Comparison of ENCODE assay signal across 9 mouse cellular contexts in the genomic region with DNA sequence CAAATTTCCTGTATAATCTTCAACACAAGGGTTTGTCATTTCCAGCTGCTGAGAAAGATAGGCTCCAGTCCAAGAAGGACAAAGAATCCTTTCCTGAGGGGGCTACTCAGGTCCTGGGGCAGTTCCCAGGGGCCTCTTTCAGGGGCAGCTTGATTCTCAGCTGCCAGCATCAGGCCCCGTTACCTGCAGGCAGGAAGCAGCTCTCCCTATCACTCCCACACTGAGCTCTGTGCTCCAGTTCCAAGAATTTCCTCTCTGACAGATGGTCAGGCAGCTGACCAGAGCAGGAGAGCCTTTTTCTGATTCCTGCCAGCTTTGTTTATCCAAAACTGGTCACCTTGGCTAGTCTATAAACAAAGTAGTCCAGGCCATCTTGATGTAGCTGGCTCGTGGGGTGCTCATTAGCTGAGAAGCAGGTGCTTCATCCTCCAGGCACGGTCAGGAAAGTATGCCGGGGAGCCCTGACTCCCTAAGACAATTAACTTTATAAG.
DNase-seq lines count a peak whose midpoint lies in the region; ATAC-seq lines count a peak whose summit lies in the region.
"Had no signal": no experiment of that assay in that cellular context is flagged by ENCODE, and none has a peak within 500 bp of the region (broad histone marks: within the 10 kb centered on the region; RNA-seq: fewer than 3 reads in every experiment).

No protein-coding gene starts in this region.

- 48% methylated on average over 4 of the region's 4 CpGs for WGBS in forebrain, embryonic 14.5 days
- 60% methylated on average over 4 of the region's 4 CpGs for WGBS in forebrain, embryonic 15.5 days
- 57% methylated on average over 4 of the region's 4 CpGs for WGBS in heart, embryonic 16.5 days

- H3K9ac ChIP-seq in forebrain, embryonic 14.5 days (ENCODE audit: low read length), result no peak overlapping the region
- no peak overlapping the region for H3K9ac ChIP-seq in forebrain, embryonic 15.5 days (replicated peaks)
- H3K9ac ChIP-seq in heart, embryonic 16.5 days (ENCODE audit: low read length), result no peak overlapping the region
- H3K9ac ChIP-seq: embryonic facial prominence, embryonic 15.5 days had no signal

- H3K36me3 ChIP-seq in forebrain, embryonic 14.5 days (ENCODE audit: control insufficient read depth, insufficient read depth, low read length), result no peaks in the 10 kb centered on the region
- no peaks in the 10 kb centered on the region for H3K36me3 ChIP-seq in forebrain, embryonic 15.5 days
- H3K36me3 ChIP-seq in heart, embryonic 16.5 days (ENCODE audit: control insufficient read depth, insufficient read depth), result no peaks in the 10 kb centered on the region
- H3K36me3 ChIP-seq: embryonic facial prominence, embryonic 15.5 days had no signal

- ATAC-seq in forebrain, embryonic 14.5 days, result no peak
- no peak for ATAC-seq in forebrain, embryonic 15.5 days (replicated peaks)
- ATAC-seq in heart, embryonic 16.5 days (replicated peaks; ENCODE audit: extremely low read depth, insufficient read depth, low FRiP score), result peak; percentile 77

- no peak overlapping the region for H3K4me2 ChIP-seq in forebrain, embryonic 14.5 days (ENCODE audit: low read length)
- no peak overlapping the region for H3K4me2 ChIP-seq in forebrain, embryonic 15.5 days (replicated peaks)
- no peak overlapping the region for H3K4me2 ChIP-seq in heart, embryonic 16.5 days (ENCODE audit: low read depth, low read length)
- H3K4me2 ChIP-seq: embryonic facial prominence, embryonic 15.5 days had no signal

- H3K4me1 ChIP-seq in forebrain, embryonic 14.5 days (ENCODE audit: control insufficient read depth, insufficient read depth, low read length), result peaks cover 7% of the 10 kb centered on the region; the same call in 1 of the 2 replicates
- peaks cover 5% of the 10 kb centered on the region for H3K4me1 ChIP-seq in forebrain, embryonic 15.5 days
- H3K4me1 ChIP-seq in heart, embryonic 16.5 days (ENCODE audit: control insufficient read depth, insufficient read depth, low read length), result peaks cover 11% of the 10 kb centered on the region
- H3K4me1 ChIP-seq: embryonic facial prominence, embryonic 15.5 days had no signal

- H3K27ac ChIP-seq in forebrain, embryonic 14.5 days (ENCODE audit: low read depth, low read length), result no peak overlapping the region
- no peak overlapping the region for H3K27ac ChIP-seq in forebrain, embryonic 15.5 days (replicated peaks)
- H3K27ac ChIP-seq in heart, embryonic 16.5 days (ENCODE audit: low read length), result no peak overlapping the region
- H3K27ac ChIP-seq: embryonic facial prominence, embryonic 15.5 days had no signal

- no peaks in the 10 kb centered on the region for H3K9me3 ChIP-seq in forebrain, embryonic 14.5 days (replicated peaks; ENCODE audit: control insufficient read depth, low read length)
- H3K9me3 ChIP-seq in forebrain, embryonic 15.5 days, result no peaks in the 10 kb centered on the region
- H3K9me3 ChIP-seq in heart, embryonic 16.5 days (replicated peaks; ENCODE audit: control insufficient read depth, low read length), result no peaks in the 10 kb centered on the region
- H3K9me3 ChIP-seq: embryonic facial prominence, embryonic 15.5 days had no signal

- no peak overlapping the region for H3K4me3 ChIP-seq in forebrain, embryonic 14.5 days (ENCODE audit: low read depth, low read length)
- no peak overlapping the region for H3K4me3 ChIP-seq in forebrain, embryonic 15.5 days
- H3K4me3 ChIP-seq in heart, embryonic 16.5 days (ENCODE audit: low read length), result no peak overlapping the region
- H3K4me3 ChIP-seq: embryonic facial prominence, embryonic 15.5 days had no signal

- H3K27me3 ChIP-seq in forebrain, embryonic 14.5 days (replicated peaks; ENCODE audit: control insufficient read depth, insufficient read depth, low read length), result no peaks in the 10 kb centered on the region
- H3K27me3 ChIP-seq in forebrain, embryonic 15.5 days, result no peaks in the 10 kb centered on the region
- H3K27me3 ChIP-seq in heart, embryonic 16.5 days (ENCODE audit: control insufficient read depth, insufficient read depth, low read length), result no peaks in the 10 kb centered on the region
- H3K27me3 ChIP-seq: embryonic facial prominence, embryonic 15.5 days had no signal

- intact Hi-C loops in left cerebral cortex, postnatal 4 days (cut with DNase I), result no loop called here

- peak; percentile 14 for DNase-seq in forebrain, embryonic 14.5 days (ENCODE audit: low spot score)
- peak; percentile 41 for DNase-seq in left cerebral cortex, postnatal 4 days
- no peak for DNase-seq in left cerebral cortex, adult 18-20 months (ENCODE audit: low spot score in 2 of 2)
- DNase-seq in lung, postnatal 36 days, result peak; percentile 76
- no peak for DNase-seq in frontal cortex, postnatal 36 days (ENCODE audit: low spot score in 2 of 2)
- DNase-seq in B cell, adult 2 months, result no peak

Comparison
In these comparisons a context has a peak if more than half of its experiments do, and no peak if none do; other contexts are left out.
1. DNase-seq: peak in forebrain, embryonic 14.5 days (single experiment), left cerebral cortex, postnatal 4 days (single experiment) and lung, postnatal 36 days (single experiment); none in left cerebral cortex, adult 18-20 months (0 of 2), frontal cortex, postnatal 36 days (0 of 2) and B cell, adult 2 months (0 of 2).